Mouse (Mus musculus) G1E-ER4 (cell line): ENCODE data around the gene Chic1. TPM values are rescaled to one million over a fixed set of nuclear protein-coding genes. Genes with fewer than 3 reads are reported as not detected.

Experiments used
- GATA1 ChIP-seq: IDR thresholded peaks from one replicate; pipeline ENCODE4 v1.8.0; 2012; ENCODE audit warnings: low read length, inconsistent platforms
- polyA plus RNA-seq: library from polyadenylated mRNA; stranded (reverse); fragments of >175 nt; gene quantifications from 2 replicates; pipeline ENCODE4 v1.2.3, GENCODE M21; 2012

Chic1 gene
- polyA plus RNA-seq, 1 experiment, result not detected

DNA sequence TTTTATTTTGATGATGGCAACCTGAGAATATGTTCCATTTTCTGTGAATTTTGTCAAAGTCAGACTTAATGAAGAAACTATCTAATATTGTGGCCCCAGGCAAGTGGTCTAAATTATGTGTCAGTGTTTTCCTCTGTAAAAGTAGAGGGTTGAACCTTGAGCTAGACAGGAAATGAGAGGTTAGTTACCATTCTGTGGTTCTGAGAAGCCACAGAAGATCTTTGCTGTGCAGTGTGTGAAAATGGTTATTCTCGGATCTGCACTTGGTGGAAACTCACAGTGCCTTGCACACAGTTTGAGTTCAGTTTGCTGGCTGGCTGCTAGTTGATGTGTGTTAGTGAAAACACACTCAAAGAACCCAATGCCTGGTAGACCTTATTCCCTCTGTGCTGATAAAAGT, 37.6 kb downstream of the Chic1 start:
- TF ChIP-seq GATA1, result no peak

DNA sequence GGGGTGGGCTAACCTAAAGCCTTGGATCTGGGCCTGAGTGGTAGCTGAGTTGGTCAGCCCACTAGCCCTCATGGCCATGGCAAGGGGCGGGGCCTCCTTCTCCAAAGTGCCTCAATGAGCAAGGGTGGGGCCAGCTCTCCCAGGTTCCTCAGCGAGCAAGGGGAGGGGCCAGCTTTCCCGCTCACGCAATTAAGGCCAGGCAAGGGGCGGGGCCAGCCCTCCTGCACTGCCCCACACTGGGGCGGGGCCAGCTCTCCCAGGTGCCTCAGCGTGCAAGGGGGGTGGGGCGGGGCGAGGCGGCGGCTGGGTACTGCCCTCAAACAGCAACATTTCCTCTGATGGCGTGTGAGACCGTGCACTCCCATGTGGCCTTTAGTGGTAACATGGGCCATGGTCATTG, 48.7 kb downstream of the Chic1 start:
- TF ChIP-seq GATA1, result no peak

DNA sequence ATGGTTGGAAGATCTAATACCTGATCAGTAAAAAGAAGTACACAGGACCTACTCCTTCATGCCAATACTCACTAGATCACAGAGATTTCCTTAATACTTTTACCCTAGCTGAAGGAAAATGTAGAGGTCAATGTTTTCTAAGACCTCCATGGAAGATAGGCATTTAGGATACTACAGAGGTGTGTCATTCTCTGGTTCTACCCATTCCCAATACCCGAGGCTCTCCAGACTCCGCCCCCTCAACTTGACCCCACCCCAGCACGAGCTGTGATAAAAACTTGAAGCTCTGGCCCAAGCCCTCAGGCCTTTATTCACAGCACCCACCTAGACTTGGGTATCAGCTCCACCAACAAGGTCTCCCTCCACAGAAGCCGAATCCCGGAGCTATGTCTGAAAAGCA, 57.9 kb downstream of the Chic1 start, which contains the start of gene Tsx:
Tsx (plus strand) TSS at position 301 of the 400 bp plus-strand sequence.
- TF ChIP-seq GATA1, result no peak

DNA sequence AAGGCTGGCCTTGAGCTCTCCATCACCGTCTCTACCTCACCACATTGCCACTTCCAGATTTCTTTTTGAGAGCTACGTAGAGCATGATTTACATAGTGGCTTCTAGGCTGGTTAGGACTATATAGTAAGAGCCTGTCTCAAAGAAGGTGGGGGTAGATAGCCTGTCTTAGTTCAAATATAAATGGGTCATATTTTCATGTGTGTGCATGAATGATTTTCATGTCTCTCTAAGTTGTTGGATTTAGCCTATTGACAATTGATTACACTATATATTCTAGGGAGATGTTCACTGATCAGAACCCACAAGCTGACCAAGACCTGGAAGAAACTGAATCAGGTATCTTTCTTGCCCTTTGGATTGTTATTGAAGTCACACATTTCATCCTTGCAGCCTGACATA, 65.4 kb downstream of the Chic1 start, which contains the start of gene Gm26992:
Gm26992 (plus strand) TSS at position 301 of the 400 bp plus-strand sequence.
- TF ChIP-seq GATA1, result no peak

DNA sequence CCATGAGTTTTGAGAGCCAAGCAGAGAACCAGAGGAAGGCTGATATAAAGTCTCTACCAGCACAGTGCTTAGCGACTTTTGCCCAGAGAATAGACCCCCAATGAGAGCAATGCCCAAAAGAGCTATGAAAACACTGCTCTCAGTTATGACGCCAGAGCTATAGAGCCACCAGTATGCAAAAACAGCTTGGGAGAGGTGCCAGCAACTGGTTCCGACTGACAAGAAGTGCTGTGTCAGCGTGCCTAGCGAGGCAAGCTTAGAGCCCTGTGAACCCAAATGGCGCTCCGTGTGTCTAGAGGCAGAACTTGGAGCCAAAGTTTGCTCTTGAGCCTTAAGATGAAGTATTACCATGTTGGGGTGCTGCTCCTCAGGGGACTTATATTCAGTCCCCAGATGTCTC, 71.4 kb downstream of the Chic1 start:
- no peak for TF ChIP-seq GATA1

DNA sequence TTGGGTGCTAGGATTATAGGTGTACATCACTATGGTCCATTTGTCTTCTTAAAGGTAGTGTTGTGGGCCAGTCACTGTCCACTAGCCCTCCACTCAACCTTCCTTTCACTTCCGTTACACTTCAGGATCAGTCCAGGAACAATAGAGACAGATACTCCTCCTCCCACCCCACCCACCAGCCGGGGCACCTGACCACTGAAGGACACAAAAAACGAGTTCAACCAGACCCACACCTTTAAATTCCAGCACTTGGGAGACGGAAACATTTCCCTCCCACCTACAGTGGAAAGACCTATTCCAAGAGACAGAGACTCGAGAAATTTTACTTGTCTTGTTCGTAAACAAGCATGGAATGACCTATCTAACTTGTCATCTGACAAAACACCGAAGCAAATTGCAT, 76.0 kb downstream of the Chic1 start:
- TF ChIP-seq GATA1, result no peak

DNA sequence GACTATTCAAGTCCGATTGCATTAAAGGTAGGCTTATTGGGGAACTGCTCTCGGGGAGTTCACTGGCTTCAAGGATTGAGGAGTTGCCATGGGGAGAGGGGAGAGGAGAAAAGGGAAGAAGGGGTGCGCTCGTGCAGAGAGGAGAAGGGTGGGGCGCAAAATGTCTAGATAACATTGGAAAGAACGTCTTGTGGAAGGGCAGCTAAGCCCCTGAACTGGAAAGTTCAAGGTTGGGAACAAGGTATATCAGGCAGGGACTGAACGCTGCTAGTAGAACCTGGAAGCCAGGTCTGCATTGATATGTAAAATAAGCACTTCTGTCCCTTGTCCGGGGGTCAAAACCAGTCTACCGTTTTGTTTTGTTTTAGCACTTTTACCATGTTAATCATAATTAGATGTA, 81.7 kb downstream of the Chic1 start:
- no peak for TF ChIP-seq GATA1

DNA sequence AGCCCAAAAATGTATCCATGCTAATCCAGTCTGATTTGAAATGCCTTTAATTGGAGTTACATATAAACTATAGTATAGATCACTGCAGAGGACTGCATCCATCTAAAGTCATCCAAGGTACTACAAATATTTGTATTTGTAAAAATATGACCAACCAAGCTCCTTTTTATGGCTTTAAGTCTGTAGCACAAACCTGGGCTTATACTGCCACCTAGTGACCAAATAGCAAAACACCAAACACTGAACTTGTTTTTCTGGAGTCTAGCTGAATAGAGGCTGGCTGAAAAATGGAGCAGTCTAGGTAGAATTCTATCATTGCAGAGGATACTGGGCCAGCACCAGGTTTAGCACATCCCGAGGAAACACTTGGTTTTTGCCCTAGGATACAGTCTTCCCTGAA, 84.5 kb downstream of the Chic1 start:
- no peak for TF ChIP-seq GATA1

DNA sequence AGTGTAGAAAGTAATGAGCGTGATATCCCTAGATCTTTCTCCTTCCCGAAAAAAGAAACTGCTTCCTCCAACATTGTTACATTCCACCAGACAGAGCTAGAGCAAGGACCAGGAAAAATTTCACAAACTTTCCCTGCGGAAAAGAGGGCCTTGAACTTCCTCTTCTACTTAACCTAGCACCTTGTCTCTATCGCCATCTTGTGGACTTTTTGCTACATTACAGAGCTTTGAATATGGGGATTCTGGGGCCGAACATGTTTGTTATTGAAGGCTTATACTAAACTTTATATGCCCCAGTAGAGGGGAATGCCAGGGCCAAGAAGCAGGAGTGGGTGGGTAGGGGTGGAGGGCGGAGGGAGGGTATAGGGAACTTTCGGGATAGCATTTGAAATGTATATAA, 87.5 kb downstream of the Chic1 start:
- no peak for TF ChIP-seq GATA1

Other genes with a start within 250 kb of the Chic1 start
- gene Nap1l2, start 169.8 kb upstream of the Chic1 start, polyA plus RNA-seq, result not detected in 2 replicates
- not detected in 2 replicates for gene Cdx4, start 35.1 kb upstream of the Chic1 start, polyA plus RNA-seq
- not detected in 2 replicates for gene Tsx, start 58.0 kb downstream of the Chic1 start, polyA plus RNA-seq
- gene Gm26992, start 65.5 kb downstream of the Chic1 start, polyA plus RNA-seq, result not detected in 2 replicates